Mouse (Mus musculus) stomach, embryonic 14.5 days (tissue): ENCODE measurements around the gene Svop. TPM values are rescaled to one million over a fixed set of nuclear protein-coding genes. Genes with fewer than 3 reads are reported as not detected.

Experiments
- polyA plus RNA-seq: library from polyadenylated mRNA; unstranded; fragments of >200 nt; fragmentation: Nextera tagmentation; extraction: Ambion mirVana; gene quantifications from 2 replicates; pipeline ENCODE4 v1.2.1, GENCODE M21; 2014

The Svop gene
- polyA plus RNA-seq, 1 experiment from 2014 or later: 2.9 TPM

Other genes starting within 250 kb of the Svop start
- 131 and 145 TPM in 2 replicates for gene Coro1c, start 182.8 kb downstream of the Svop start, polyA plus RNA-seq
- 22.2 and 25.0 TPM in 2 replicates for gene Ssh1, start 97.7 kb downstream of the Svop start, polyA plus RNA-seq
- gene Dao, start 87.9 kb downstream of the Svop start, polyA plus RNA-seq: 0.16 and 0.17 TPM in 2 replicates
- 10.2 and 10.5 TPM in 2 replicates for gene Usp30, start 26.1 kb downstream of the Svop start, polyA plus RNA-seq
- gene Alkbh2, start 36.6 kb upstream of the Svop start, polyA plus RNA-seq: 9.6 and 10.0 TPM in 2 replicates
- 24.1 and 28.8 TPM in 2 replicates for gene Ung, start 38.8 kb upstream of the Svop start, polyA plus RNA-seq
- gene Acacb, start 55.0 kb upstream of the Svop start, polyA plus RNA-seq: 2.5 and 3.3 TPM in 2 replicates
- 0.15 TPM in 1 of 2 replicates, not detected in the other for gene Foxn4, start 182.2 kb upstream of the Svop start, polyA plus RNA-seq
- gene Myo1h, start 197.6 kb upstream of the Svop start, polyA plus RNA-seq: 5.2 and 5.6 TPM in 2 replicates